Mouse (Mus musculus) liver, embryonic 12.5 days (tissue): ENCODE measurements at regions not wholly inside any gene's neighbourhood (a gene's known extent, or its start where the extent isn't known, plus 50 kb on each side); places are given as distances from the start of the nearest gene placed in this dataset.

Experiments used
- ATAC-seq: fragments of 200-750 bp; cut with Nextera tagmentation; 2 replicates; pipeline ENCODE4 v1.8.0; 2017; ENCODE audit warnings: moderate number of reproducible peaks, mild to moderate bottlenecking, moderate library complexity
- H3K27ac ChIP-seq: fragments of 300-500 bp; sonication (generic); 2 replicates; pipeline ENCODE4 v1.5.1; 2016; ENCODE audit warnings: mild to moderate bottlenecking
- H3K27me3 ChIP-seq: fragments of 300-500 bp; sonication (generic); replicated peaks from 2 replicates; pipeline ENCODE4 v1.6.1; 2016; ENCODE audit warnings: mild to moderate bottlenecking, moderate library complexity
- H3K36me3 ChIP-seq: fragments of 300-500 bp; sonication (generic); 2 replicates; pipeline ENCODE4 v1.6.1; 2016; ENCODE audit warnings: mild to moderate bottlenecking, moderate library complexity
- H3K4me1 ChIP-seq: fragments of 300-500 bp; sonication (generic); 2 replicates; pipeline ENCODE4 v1.6.1; 2016
- H3K4me2 ChIP-seq: fragments of 300-500 bp; sonication (generic); 2 replicates; pipeline ENCODE4 v1.6.1; 2016; ENCODE audit warnings: mild to moderate bottlenecking, moderate library complexity
- H3K4me3 ChIP-seq: fragments of 300-500 bp; sonication (generic); 2 replicates; pipeline ENCODE4 v1.5.1; 2016; ENCODE audit warnings: mild to moderate bottlenecking, moderate library complexity
- H3K9ac ChIP-seq: fragments of 300-500 bp; sonication (generic); 2 replicates; pipeline ENCODE4 v1.6.1; 2016; ENCODE audit warnings: mild to moderate bottlenecking, moderate library complexity
- H3K9me3 ChIP-seq: fragments of 300-500 bp; sonication (generic); replicated peaks from 2 replicates; pipeline ENCODE4 v1.6.1; 2016; ENCODE audit warnings: mild to moderate bottlenecking, moderate library complexity
- WGBS: fragments of 180-500 bp; shearing (Covaris S2); methylation state at CpG from one replicate; pipeline ENCODE4 v1.1.7; 2016; ENCODE audit not compliant: insufficient replicate concordance; 5-methylcytosine and 5-hydroxymethylcytosine counted together

DNA sequence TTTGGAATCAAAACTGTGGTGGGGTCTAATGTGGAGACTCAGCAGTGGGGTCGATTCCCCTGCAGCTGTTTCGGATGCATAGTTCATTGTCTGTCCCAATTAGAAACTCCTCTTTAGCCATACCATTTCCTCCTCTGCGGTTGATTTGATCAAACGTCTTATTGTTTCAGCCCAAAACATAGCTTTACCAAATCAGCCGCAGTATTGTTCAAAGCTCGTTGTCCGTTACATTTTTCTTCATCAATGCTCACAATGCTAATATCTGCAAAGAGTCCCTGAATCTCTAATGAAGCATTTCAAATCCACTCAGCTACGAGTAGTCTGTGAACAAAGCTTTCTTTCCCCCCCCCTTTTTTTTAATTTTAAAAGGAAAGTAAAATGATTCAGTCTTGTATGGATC lies 816.0 kb downstream of the Slc4a3 start:
- WGBS = 74% methylated on average over 8 of the region's 8 CpGs
- Histone ChIP-seq H3K27me3 (no peaks in the 10 kb centered on the region), H3K4me1 (no peaks in the 10 kb centered on the region), H3K9me3 (no peaks in the 10 kb centered on the region), H3K4me2 (no peak overlapping the region), H3K9ac (no peak overlapping the region), H3K4me3 (no peak overlapping the region), H3K36me3 (no peaks in the 10 kb centered on the region), H3K27ac (no peak overlapping the region)
- no peak for ATAC-seq

DNA sequence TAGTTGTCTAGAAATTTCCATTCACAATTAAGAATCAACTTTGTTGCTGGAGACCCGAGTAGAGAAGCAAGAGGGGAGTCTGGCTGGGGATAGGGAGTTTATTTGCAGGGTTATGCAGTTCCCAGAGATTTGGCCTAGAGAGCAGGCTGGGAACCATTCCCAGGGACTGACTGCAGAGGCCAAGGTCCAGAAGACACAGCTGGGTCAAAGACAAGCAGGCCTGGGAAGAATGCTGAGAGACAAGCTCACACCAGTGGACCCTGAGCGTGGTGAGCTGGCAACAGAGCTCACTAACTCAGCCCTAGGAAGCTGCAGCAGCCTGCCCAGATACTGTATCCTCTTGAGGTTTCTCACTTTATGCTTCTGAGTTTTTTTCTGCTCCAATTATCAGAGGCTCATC lies 827.9 kb downstream of the Slc4a3 start:
- H3K36me3 ChIP-seq = no peaks in the 10 kb centered on the region
- H3K9ac ChIP-seq = no peak overlapping the region
- no peaks in the 10 kb centered on the region for H3K9me3 ChIP-seq
- WGBS = 42% methylated on average over 2 of the region's 2 CpGs
- H3K4me3 ChIP-seq = no peak overlapping the region
- H3K27me3 ChIP-seq = no peaks in the 10 kb centered on the region
- no peak for ATAC-seq
- H3K27ac ChIP-seq = no peak overlapping the region
- H3K4me1 ChIP-seq = no peaks in the 10 kb centered on the region
- no peak overlapping the region for H3K4me2 ChIP-seq

DNA sequence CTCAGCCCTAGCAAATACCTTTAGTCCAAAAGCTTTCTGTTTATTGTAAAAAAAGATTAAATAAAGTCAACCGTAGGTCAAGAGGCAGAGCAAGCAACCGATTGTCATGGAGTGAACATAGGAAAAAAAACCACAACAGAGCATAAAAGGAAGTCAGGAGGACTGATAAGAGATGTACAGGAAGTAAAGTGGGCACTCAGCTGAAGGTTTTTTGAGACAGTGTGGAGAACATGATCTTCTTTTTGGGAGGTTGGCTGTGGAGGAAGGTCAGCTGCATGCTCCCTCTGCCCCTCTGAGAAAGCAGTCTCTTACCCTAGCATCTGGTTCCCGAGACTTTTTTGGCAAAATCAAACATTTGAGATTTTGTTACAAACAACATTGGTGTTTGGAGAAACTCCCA lies 832.1 kb downstream of the Slc4a3 start:
- H3K36me3 ChIP-seq = no peaks in the 10 kb centered on the region
- H3K9me3 ChIP-seq = no peaks in the 10 kb centered on the region
- H3K9ac ChIP-seq = no peak overlapping the region
- ATAC-seq = no peak
- 24% methylated on average over 3 of the region's 3 CpGs for WGBS
- no peak overlapping the region for H3K27ac ChIP-seq
- H3K27me3 ChIP-seq = no peaks in the 10 kb centered on the region
- no peak overlapping the region for H3K4me3 ChIP-seq
- no peaks in the 10 kb centered on the region for H3K4me1 ChIP-seq
- H3K4me2 ChIP-seq = no peak overlapping the region

DNA sequence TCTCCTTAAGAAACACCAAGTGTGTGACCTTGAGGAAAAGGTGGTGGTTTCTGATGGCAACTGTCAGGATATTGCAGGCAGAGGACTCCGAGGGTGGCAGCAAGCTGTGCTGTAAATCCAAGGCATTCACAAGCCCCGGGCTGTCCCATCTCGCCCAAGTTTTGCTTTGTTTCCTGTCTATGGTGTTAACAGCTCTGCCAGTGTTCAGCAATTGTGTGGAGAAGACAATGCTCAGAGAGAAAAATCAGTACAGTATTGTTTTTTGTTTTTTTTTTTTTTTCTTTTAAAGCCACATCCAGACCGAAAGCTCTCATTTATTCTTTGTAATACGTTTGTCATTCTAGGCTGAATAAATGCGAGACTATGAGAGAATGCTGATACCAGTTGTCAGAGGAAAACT lies 846.5 kb downstream of the Slc4a3 start:
- no peak overlapping the region for H3K4me2 ChIP-seq
- WGBS = 62% methylated on average over 6 of the region's 6 CpGs

DNA sequence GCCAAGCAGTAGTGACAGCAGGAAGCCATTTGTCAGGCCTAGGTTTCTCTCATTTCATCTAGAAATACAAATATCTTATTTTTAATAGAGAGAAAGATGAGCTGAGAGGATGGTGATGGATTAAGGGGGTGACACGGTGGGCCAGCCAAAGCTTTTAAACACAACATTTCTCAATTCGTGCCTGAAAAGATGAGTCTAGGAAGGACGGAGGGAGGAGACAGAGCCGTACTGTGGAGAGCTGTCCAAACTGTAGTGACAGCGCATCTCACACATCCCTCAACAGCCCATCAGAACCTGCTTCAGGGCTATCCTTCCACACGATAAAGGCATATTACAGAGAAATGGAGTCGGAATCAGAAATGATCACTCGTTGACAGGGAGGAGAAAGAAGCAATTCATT lies 848.0 kb downstream of the Slc4a3 start:
- Histone ChIP-seq H3K9ac (no peak overlapping the region), H3K9me3 (no peaks in the 10 kb centered on the region), H3K36me3 (no peaks in the 10 kb centered on the region), H3K27ac (no peak overlapping the region), H3K4me3 (no peak overlapping the region), H3K4me1 (no peaks in the 10 kb centered on the region), H3K4me2 (no peak overlapping the region), H3K27me3 (no peaks in the 10 kb centered on the region)
- ATAC-seq = no peak
- 74% methylated on average over 8 of the region's 8 CpGs for WGBS

More for the DNA sequence above, 846.5 kb downstream of the Slc4a3 start:
- no peak overlapping the region for H3K9ac ChIP-seq
- H3K4me1 ChIP-seq = no peaks in the 10 kb centered on the region
- no peak overlapping the region for H3K27ac ChIP-seq
- no peaks in the 10 kb centered on the region for H3K9me3 ChIP-seq
- H3K36me3 ChIP-seq = no peaks in the 10 kb centered on the region
- no peaks in the 10 kb centered on the region for H3K27me3 ChIP-seq
- no peak for ATAC-seq
- H3K4me3 ChIP-seq = no peak overlapping the region

DNA sequence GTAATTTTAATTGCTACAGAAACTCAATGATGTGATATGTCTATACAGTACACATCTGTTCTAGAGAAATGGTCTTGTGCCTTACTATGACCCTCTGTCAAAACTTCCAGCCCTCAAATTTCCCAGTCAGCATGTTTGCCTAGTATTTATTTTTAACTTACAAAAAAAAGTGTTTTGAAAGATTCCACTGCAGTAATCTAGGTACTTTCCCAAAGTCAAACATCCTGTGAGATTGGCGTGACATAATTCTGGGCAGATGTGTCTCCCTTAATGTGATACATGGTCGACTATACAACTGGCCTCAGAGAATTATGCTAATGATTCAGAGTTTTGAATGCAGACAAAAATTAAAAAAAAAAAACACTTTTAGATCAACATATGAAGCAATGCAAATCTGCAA lies 856.8 kb downstream of the Slc4a3 start:
- Histone ChIP-seq H3K4me2 (no peak overlapping the region), H3K27ac (no peak overlapping the region), H3K27me3 (no peaks in the 10 kb centered on the region), H3K36me3 (no peaks in the 10 kb centered on the region), H3K9me3 (no peaks in the 10 kb centered on the region), H3K9ac (no peak overlapping the region), H3K4me1 (no peaks in the 10 kb centered on the region), H3K4me3 (no peak overlapping the region)
- ATAC-seq = no peak
- 62% methylated on average over 2 of the region's 2 CpGs for WGBS

DNA sequence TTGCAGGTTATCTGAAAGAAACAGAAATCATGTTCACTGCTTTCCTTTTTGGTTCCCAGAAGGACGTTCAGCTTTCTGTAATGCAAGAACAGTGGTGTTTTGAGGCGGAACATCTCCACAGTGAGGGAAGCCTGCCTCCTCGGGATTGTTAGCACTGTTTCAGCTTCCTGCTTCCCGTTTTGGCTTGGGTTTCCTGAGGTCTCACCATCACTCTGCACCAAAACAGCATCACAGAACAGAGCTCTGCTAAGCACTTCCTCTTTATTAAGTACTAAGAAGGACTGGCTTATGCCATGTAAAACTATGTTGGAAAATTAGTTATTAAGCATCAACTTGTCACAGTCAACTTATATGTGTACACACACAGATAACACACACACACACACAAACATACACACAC lies 857.9 kb downstream of the Slc4a3 start:
- no peaks in the 10 kb centered on the region for H3K36me3 ChIP-seq

DNA sequence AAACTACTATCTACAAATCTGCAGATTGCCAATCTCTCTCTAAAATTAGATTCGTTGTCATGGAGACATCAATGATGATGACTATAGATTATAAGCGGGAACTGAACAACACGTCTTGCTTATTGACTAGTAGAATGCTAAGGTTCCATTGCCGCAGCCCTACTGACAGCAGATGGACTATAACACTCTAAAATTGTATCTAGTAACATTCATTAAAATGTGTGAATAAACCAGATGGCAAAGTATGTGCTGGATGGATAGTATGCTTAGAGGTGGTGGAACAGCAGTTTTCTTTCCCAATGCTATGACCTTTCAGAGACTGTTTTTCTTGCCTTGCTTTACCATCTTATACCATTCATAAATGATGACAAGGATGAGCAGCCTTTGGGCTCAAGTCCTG lies 864.7 kb downstream of the Slc4a3 start:
- H3K27ac ChIP-seq = no peak overlapping the region
- no peaks in the 10 kb centered on the region for H3K36me3 ChIP-seq
- H3K4me2 ChIP-seq = no peak overlapping the region
- no peaks in the 10 kb centered on the region for H3K4me1 ChIP-seq
- 71% methylated on average over 4 of the region's 4 CpGs for WGBS
- H3K27me3 ChIP-seq = no peaks in the 10 kb centered on the region
- ATAC-seq = no peak
- no peak overlapping the region for H3K4me3 ChIP-seq
- H3K9ac ChIP-seq = no peak overlapping the region
- H3K9me3 ChIP-seq = no peaks in the 10 kb centered on the region

More for the DNA sequence above, 857.9 kb downstream of the Slc4a3 start:
- H3K9me3 ChIP-seq = no peaks in the 10 kb centered on the region
- no peak for ATAC-seq
- no peak overlapping the region for H3K4me2 ChIP-seq
- H3K27ac ChIP-seq = no peak overlapping the region
- H3K9ac ChIP-seq = no peak overlapping the region
- H3K4me3 ChIP-seq = no peak overlapping the region
- WGBS = 24% methylated on average over 4 of the region's 4 CpGs
- no peaks in the 10 kb centered on the region for H3K27me3 ChIP-seq
- H3K4me1 ChIP-seq = no peaks in the 10 kb centered on the region

DNA sequence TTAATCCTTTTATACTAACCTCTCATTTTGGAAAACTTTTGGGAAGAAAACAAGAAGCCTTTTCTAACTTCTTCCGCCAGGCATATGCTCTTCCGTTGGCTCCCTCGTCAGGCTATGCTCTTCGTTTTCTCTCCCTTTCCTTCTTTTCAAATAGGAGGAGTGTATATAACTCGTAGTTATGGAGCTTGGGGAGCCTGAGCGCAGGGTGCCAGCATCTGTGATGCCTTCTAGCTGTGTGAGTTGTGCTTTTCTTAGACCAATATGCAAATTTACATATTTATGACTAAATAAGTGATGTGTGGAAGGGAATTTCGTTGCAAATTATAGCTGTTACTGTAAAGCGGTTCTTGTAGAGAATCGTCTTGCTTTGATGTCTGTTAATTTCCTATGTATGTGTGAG lies 874.5 kb downstream of the Slc4a3 start:
- no peak overlapping the region for H3K4me3 ChIP-seq
- H3K27ac ChIP-seq = no peak overlapping the region
- H3K4me2 ChIP-seq = no peak overlapping the region
- H3K27me3 ChIP-seq = no peaks in the 10 kb centered on the region
- no peak overlapping the region for H3K9ac ChIP-seq
- H3K36me3 ChIP-seq = no peaks in the 10 kb centered on the region
- H3K9me3 ChIP-seq = no peaks in the 10 kb centered on the region
- WGBS = 73% methylated on average over 9 of the region's 9 CpGs
- H3K4me1 ChIP-seq = no peaks in the 10 kb centered on the region
- no peak for ATAC-seq

DNA sequence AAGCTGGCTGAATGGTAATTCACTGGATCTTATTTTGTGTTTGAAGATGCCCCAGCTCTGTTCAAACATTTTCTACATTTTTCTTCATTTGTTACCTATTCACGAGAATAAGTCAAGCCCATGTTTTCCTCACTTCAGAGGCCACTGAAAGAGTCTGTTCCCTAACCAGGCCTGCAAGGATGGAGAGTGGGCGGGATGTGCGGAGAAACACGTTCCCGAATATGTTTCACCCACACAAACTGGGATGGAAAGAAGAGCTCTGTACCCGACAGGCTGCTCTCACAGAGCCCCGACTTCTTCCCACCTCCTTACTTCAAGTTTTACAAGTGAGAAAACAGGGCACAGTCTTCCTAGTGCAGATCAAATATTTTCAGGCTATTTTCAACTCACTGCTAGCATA lies 881.4 kb downstream of the Slc4a3 start:
- H3K4me2 ChIP-seq = no peak overlapping the region
- no peak overlapping the region for H3K27ac ChIP-seq
- H3K9ac ChIP-seq = no peak overlapping the region
- no peak overlapping the region for H3K4me3 ChIP-seq
- no peaks in the 10 kb centered on the region for H3K4me1 ChIP-seq
- H3K27me3 ChIP-seq = no peaks in the 10 kb centered on the region
- 68% methylated on average over 7 of the region's 7 CpGs for WGBS
- H3K9me3 ChIP-seq = no peaks in the 10 kb centered on the region
- ATAC-seq = no peak
- no peaks in the 10 kb centered on the region for H3K36me3 ChIP-seq

DNA sequence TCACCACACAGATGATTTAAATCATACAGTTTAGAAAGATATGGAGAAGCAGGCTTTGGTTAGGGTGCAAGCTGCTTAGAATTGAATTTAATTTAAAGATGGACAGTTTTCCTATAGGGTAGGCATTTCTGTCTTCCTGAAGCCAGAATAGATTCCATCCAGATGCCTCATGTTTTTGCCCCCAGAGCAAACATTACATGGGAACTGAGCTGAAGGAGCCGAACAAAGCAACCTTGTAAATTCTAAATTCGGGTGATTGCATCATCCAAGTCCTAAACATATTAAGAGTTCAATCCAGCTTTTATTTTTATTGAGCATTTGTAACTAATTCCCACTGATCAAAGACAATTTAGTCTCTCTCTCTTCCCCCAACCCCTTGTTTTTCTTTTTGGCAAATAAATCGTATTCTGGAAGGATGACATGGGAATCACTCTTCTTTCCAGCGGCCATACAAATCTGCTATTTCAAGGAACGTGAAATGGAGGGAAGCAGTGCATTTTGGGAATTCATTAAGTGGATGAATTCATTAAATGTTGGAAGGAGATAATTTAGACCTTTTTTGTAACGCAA lies 884.1 kb downstream of the Slc4a3 start:
- 71% methylated on average over 6 of the region's 6 CpGs for WGBS
- Histone ChIP-seq H3K4me1 (no peaks in the 10 kb centered on the region), H3K27me3 (no peaks in the 10 kb centered on the region), H3K36me3 (no peaks in the 10 kb centered on the region), H3K4me3 (no peak overlapping the region), H3K4me2 (no peak overlapping the region), H3K27ac (no peak overlapping the region), H3K9ac (no peak overlapping the region), H3K9me3 (no peaks in the 10 kb centered on the region)
- ATAC-seq = no peak

DNA sequence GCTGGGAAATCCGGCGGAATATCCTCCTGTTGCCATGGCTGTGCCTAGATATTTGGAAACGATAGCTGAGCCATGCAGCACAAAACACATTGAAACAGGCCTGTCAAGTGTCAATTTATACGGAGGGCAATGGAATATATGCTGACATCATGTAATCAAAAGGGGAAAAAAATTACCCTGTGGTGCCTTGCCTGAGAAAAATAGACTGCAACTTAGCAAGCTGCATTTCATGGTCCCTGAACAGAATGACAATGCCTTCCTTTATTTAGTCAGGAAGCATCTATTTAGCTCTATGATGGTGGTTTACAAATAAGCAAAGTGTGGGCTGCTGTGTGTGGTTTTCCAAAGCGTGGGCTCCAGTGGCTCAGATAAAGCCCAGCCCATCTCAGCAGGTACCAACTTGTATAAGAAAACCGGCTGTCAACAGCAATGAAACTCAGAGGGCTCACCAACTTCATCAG lies 887.4 kb downstream of the Slc4a3 start:
- no peak for ATAC-seq
- Histone ChIP-seq H3K4me2 (no peak overlapping the region), H3K36me3 (no peaks in the 10 kb centered on the region), H3K4me3 (no peak overlapping the region), H3K9me3 (no peaks in the 10 kb centered on the region), H3K27ac (no peak overlapping the region), H3K27me3 (no peaks in the 10 kb centered on the region), H3K4me1 (no peaks in the 10 kb centered on the region), H3K9ac (no peak overlapping the region)
- 53% methylated on average over 6 of the region's 6 CpGs for WGBS

DNA sequence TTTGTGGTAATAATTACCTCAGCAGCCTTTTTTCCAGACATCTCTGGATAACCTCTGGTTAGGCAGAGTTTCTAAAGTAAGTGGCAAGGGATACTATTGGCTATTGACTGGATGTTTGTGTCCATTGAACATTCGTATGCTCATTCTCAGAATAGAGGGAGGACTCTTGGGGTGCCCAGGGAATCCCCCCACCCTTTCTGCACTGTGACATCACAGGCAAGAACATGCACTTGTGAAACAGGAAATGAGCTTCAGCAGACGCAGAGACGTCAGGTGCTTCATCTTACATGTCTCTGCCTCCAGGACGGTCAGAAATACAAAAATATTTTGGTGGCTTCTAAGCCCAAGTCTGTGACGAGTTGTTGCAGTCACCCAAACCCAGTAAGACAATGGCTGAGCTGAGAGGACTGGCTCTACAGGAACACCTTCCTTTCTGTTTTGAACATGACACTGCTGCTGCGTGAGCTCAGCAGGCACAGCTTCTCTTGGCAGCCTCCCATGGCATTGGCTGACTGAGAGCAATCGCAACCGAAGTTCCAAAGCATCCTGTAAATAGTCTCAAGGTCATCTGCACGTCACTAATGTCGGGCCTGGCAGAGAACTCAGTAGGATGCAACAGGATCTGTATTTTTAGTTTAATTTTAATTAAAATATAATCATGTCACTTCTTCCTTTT lies 904.6 kb downstream of the Slc4a3 start:
- H3K9me3 ChIP-seq = no peaks in the 10 kb centered on the region
- H3K27me3 ChIP-seq = no peaks in the 10 kb centered on the region
- no peaks in the 10 kb centered on the region for H3K4me1 ChIP-seq
- no peak overlapping the region for H3K9ac ChIP-seq
- H3K36me3 ChIP-seq = no peaks in the 10 kb centered on the region
- no peak overlapping the region for H3K4me3 ChIP-seq
- H3K4me2 ChIP-seq = no peak overlapping the region
- 51% methylated on average over 10 of the region's 10 CpGs for WGBS
- no peak for ATAC-seq
- H3K27ac ChIP-seq = no peak overlapping the region
